Mouse (Mus musculus) midbrain, embryonic 12.5 days (tissue): Measurements from ENCODE around the gene Gm14406. TPM values are rescaled to one million over a fixed set of nuclear protein-coding genes. Genes with fewer than 3 reads are reported as not detected.
"Not testable (repeated sequence)": the region's sequence is repeated elsewhere in the genome, so short reads cannot be mapped to it uniquely, and the experiment has no call there.

Experiments used
- ATAC-seq: fragments of 200-750 bp; cut with Nextera tagmentation; 2 replicates; pipeline ENCODE4 v1.8.0; 2017; ENCODE audit warnings: low read depth, moderate TSS enrichment, moderate library complexity; ENCODE audit not compliant: low FRiP score
- H3K27ac ChIP-seq: fragments of 300-500 bp; sonication (generic); replicated peaks from 2 replicates; pipeline ENCODE4 v1.5.1; 2016; ENCODE audit warnings: mild to moderate bottlenecking
- H3K27me3 ChIP-seq: fragments of 300-500 bp; sonication (generic); 2 replicates; pipeline ENCODE4 v1.6.1; 2016; ENCODE audit warnings: mild to moderate bottlenecking
- H3K36me3 ChIP-seq: fragments of 300-500 bp; sonication (generic); 2 replicates; pipeline ENCODE4 v1.6.1; 2016
- H3K4me1 ChIP-seq: fragments of 300-500 bp; sonication (generic); 2 replicates; pipeline ENCODE4 v1.6.1; 2016
- H3K4me2 ChIP-seq: fragments of 300-500 bp; sonication (generic); replicated peaks from 2 replicates; pipeline ENCODE4 v1.6.1; 2016; ENCODE audit warnings: mild to moderate bottlenecking, moderate library complexity
- H3K4me3 ChIP-seq: fragments of 300-500 bp; sonication (generic); 2 replicates; pipeline ENCODE4 v1.5.1; 2016; ENCODE audit warnings: mild to moderate bottlenecking
- H3K9ac ChIP-seq: fragments of 300-500 bp; sonication (generic); replicated peaks from 2 replicates; pipeline ENCODE4 v1.6.1; 2016; ENCODE audit warnings: mild to moderate bottlenecking, moderate library complexity
- H3K9me3 ChIP-seq: fragments of 300-500 bp; sonication (generic); 2 replicates; pipeline ENCODE4 v1.6.1; 2016; ENCODE audit warnings: mild to moderate bottlenecking
- WGBS: fragments of 180-500 bp; shearing (Covaris S2); methylation state at CpG from one replicate; pipeline ENCODE4 v1.1.7; 2016; 5-methylcytosine and 5-hydroxymethylcytosine counted together
- polyA plus RNA-seq: library from polyadenylated mRNA; unstranded; fragments of >200 nt; fragmentation: Nextera tagmentation; extraction: Ambion mirVana; gene quantifications from 2 replicates; pipeline ENCODE4 v1.2.1, GENCODE M21; 2016

Gene Gm14406
- polyA plus RNA-seq = not detected in 2 replicates

DNA sequence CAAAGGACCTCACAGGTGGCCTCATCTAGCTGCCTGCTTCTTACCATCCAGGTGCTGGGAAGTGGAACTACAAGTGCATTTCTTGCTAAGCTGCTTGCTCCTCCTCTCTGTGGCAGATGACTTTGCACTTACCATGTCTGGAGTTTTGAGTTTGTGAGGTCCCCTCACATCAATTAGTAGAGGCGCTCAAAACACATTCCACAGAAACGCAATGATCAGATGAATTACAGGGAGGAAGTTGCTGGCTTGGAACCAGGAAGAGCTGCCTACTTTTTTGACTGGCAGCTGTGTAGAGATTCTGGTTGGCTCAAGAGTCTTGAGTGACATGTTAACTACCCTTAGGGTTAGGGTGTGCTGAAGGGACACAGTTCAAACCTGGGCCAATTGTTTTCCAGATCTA is at the start of gene Gm14406:
TSS of gene Gm14406 (minus strand) at position 213 of the 400 bp plus-strand sequence.
- not testable (repeated sequence) for H3K36me3 ChIP-seq, H3K4me3 ChIP-seq, H3K9ac ChIP-seq, H3K4me1 ChIP-seq, H3K9me3 ChIP-seq, H3K27ac ChIP-seq, ATAC-seq, H3K4me2 ChIP-seq, H3K27me3 ChIP-seq
- WGBS = 93% methylated on average over 2 of the region's 2 CpGs

DNA sequence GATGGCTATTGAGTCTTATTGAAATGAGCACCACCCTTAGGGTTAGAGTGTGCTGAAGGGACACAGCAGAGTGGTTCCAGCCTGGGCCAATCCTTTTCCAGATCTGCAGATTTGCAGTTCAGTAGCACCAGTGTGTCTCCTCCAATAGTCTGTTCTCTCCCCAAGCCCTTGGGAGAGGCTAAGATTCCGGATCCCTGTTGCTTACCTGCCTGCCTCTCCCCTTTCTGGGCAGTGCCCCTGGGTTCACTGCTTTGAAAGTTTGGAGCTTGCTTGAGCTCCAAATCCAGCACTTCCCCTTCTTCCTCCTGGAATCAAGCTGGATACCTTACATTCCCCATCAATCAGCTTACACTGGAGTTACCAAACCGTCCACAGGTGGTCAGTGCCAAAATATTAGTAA is 2.9 kb downstream of the Gm14406 start:
- H3K27ac ChIP-seq, H3K4me2 ChIP-seq, H3K9me3 ChIP-seq, H3K36me3 ChIP-seq, H3K4me1 ChIP-seq, H3K9ac ChIP-seq, ATAC-seq, H3K27me3 ChIP-seq, H3K4me3 ChIP-seq: not testable (repeated sequence)
- WGBS = 64% methylated on average over 1 of the region's 2 CpGs

DNA sequence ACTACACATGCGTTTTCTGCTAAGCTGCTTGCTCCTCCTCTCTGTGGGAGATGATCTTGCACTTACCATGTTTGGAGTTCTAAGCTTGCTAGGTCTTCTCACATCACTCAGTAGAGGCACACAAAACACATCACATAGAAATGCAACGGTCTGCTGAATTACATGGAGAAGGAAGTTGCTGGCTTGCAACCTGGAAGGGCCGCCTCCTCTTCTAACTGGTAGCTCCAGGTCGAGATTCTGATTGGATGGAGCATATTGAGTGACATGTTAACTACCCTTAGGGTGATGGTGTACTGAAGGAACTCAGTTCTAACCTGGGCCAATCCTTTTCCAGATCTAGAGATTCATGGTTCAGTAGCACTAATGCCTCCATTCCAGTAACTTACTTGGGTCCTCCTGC is 18.6 kb downstream of the Gm14406 start:
- H3K36me3 ChIP-seq, ATAC-seq, H3K4me1 ChIP-seq, H3K27me3 ChIP-seq, H3K4me3 ChIP-seq, H3K9ac ChIP-seq, H3K4me2 ChIP-seq, H3K27ac ChIP-seq, H3K9me3 ChIP-seq: not testable (repeated sequence)
- WGBS = 77% methylated on average over 4 of the region's 4 CpGs

DNA sequence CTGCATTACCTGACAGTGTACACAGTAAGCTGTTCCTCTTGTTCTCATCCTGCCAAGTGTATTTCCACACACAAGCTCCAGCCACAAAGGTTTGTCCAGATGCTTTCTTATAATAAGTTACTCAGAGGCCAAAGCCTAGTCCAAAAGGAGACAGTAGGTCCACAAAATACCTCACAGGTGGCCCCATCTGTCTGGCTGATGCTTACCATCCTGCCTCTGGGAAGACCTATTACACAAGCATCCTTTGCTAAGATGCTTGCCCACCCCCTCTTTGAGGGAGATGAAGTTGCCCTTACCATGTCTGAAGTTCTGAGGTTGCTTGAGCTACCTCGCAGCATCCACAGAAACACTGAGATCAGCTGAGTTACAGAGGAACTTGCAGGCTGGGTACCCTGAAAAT is 22.7 kb downstream of the Gm14406 start:
- WGBS = no CpG with 5 or more reads among the region's 1 CpGs
- H3K4me2 ChIP-seq, H3K27ac ChIP-seq, H3K36me3 ChIP-seq, H3K4me1 ChIP-seq, ATAC-seq, H3K9ac ChIP-seq, H3K27me3 ChIP-seq, H3K9me3 ChIP-seq, H3K4me3 ChIP-seq: not testable (repeated sequence)

DNA sequence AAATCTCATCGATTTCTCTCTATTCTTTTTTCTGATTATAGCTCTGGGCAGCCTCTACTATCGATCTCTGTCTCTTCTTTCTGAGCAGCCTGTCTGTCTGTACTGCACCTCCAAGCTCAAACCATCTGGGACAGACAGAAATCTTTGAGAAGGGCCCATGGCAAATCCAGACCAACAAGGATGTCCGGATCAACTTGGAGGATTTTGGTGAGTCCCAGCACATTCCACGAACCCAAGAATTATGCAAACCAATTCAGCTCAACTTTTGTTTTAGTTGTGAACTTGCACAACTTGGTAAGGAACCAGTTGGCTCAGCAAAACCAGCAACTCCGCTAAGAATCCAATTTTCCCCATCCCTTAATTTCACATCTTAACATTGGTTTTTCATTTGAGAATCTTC is 40.3 kb downstream of the Gm14406 start:
- not testable (repeated sequence) for H3K27ac ChIP-seq, H3K4me3 ChIP-seq, H3K9ac ChIP-seq, H3K27me3 ChIP-seq, H3K4me2 ChIP-seq, H3K36me3 ChIP-seq, H3K4me1 ChIP-seq, H3K9me3 ChIP-seq, ATAC-seq
- 87% methylated on average over 5 of the region's 5 CpGs for WGBS

DNA sequence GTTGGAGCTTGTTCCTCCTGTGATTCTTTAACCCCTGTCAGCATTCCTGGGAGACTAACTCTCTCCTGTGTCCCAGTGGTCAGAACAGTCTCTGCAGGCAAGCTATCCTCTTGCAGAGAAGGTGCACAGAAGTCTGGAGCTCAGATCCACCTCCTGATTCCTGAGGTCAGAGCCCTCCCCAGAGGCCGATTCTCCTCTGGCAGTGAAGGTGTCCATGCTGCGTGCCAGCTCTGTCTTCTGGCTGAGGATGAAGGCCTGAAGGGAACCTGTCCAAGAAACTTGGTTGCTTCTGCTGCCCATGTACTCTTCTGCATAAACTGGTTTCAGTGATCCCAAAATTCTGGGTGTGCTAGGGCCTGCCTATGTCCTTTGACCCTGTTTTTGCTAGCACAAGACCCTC is 40.9 kb downstream of the Gm14406 start:
- H3K4me3 ChIP-seq, H3K9ac ChIP-seq, H3K9me3 ChIP-seq, H3K27ac ChIP-seq, H3K27me3 ChIP-seq, ATAC-seq, H3K4me2 ChIP-seq, H3K4me1 ChIP-seq, H3K36me3 ChIP-seq: not testable (repeated sequence)
- 86% methylated on average over 2 of the region's 2 CpGs for WGBS

DNA sequence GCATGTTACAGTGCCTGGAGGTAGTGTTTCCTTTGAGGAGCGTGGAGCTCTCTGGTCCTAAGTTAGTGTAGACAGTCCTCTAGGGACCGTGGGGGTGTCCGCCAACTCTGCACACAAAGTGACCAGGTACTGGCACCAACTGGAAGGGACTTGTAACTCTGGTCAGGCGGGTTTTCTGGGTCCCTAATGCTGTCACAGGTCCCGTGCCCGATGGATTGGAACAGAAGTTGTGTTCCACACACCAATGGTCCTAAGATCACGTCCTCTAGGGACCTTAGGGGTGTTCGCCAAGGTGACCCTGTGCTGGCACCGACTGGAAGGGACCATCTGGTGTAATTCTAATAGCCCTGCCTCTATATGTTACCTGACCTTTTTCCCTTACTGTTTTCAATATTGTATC is 42.1 kb downstream of the Gm14406 start:
- no peak for ATAC-seq
- Histone ChIP-seq H3K27me3 (no peaks in the 10 kb centered on the region), H3K36me3 (no peaks in the 10 kb centered on the region), H3K4me2 (no peak overlapping the region), H3K9ac (no peak overlapping the region), H3K27ac (no peak overlapping the region), H3K9me3 (peaks cover 7% of the 10 kb centered on the region), H3K4me1 (no peaks in the 10 kb centered on the region), H3K4me3 (no peak overlapping the region)
- 79% methylated on average over 9 of the region's 9 CpGs for WGBS

DNA sequence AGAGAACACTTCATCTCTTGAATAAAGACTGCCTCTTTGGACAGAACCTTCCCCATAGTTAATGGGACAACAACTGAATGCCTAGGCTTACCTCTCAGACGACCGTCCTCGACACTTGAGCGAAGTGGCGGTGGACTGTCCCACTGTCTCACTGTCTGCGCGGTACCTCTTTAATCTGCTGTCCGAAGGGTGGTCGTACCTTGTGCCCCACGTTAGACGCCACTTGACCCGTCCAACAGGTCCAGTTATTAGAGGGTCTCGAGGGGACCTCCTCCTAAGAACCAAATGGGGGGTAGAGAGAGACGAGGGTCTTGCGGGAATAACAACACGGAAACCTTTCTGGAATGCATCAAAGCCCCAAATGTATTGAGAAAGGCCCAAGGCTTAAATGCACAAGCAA is 53.8 kb downstream of the Gm14406 start:
- WGBS = 90% methylated on average over 16 of the region's 16 CpGs
- not testable (repeated sequence) for ATAC-seq, H3K4me3 ChIP-seq

DNA sequence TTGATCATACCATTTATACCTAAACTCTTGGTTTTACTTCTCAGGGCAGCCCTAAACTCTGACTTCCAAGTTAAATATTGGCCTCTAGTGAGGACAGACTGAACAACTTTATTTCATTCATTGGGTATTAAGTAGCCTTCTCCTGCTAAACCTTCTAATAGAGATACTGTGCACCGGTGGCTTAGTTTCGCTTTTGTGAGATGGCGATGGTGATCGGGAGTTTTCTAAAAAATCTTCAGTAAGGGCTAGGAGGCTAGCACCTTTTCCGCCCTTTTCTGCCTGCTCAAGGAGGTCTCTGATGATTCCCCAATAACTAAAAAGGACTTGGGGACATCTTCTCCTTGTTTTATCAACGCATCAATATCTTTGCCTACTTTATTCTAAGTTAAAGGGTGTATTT is 54.3 kb downstream of the Gm14406 start:
- H3K27me3 ChIP-seq, H3K4me2 ChIP-seq, H3K4me3 ChIP-seq, H3K9ac ChIP-seq, ATAC-seq, H3K4me1 ChIP-seq, H3K36me3 ChIP-seq, H3K27ac ChIP-seq: not testable (repeated sequence)
- WGBS = 86% methylated on average over 6 of the region's 6 CpGs
- H3K9me3 ChIP-seq = peaks cover 15% of the 10 kb centered on the region; the same call in 1 of the 2 replicates

More for the DNA sequence above, 53.8 kb downstream of the Gm14406 start:
- not testable (repeated sequence) for H3K27me3 ChIP-seq, H3K4me2 ChIP-seq, H3K27ac ChIP-seq, H3K36me3 ChIP-seq, H3K4me1 ChIP-seq, H3K9ac ChIP-seq
- H3K9me3 ChIP-seq = peaks cover 15% of the 10 kb centered on the region; the same call in 1 of the 2 replicates

DNA sequence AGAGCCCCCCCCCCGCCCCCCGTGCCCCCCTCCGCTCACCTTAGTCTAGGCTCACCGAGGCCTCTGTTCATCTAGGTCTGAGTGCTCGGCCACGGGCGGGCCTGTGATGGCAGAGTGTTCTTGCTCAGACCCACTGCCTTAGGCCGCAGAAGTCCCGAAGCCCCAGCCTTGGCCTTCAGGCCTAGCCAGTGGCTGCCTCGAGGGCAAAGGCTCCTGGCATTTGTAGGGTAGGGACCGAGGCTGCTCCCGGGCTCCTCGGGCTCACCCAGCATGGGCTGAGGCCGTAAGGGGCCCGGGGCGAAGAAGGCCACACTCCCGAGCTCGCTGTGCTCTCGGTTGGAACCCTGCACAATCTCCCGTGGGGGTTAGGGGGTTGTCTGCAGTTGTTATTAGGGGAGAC is 54.9 kb downstream of the Gm14406 start:
- Histone ChIP-seq H3K36me3 (no peaks in the 10 kb centered on the region), H3K9me3 (peaks cover 15% of the 10 kb centered on the region; the same call in 1 of the 2 replicates), H3K9ac (no peak overlapping the region), H3K4me1 (no peaks in the 10 kb centered on the region), H3K27ac (no peak overlapping the region), H3K27me3 (no peaks in the 10 kb centered on the region), H3K4me2 (no peak overlapping the region), H3K4me3 (no peak overlapping the region)
- no peak; the same call in 1 of the 2 replicates for ATAC-seq
- 89% methylated on average over 20 of the region's 20 CpGs for WGBS

DNA sequence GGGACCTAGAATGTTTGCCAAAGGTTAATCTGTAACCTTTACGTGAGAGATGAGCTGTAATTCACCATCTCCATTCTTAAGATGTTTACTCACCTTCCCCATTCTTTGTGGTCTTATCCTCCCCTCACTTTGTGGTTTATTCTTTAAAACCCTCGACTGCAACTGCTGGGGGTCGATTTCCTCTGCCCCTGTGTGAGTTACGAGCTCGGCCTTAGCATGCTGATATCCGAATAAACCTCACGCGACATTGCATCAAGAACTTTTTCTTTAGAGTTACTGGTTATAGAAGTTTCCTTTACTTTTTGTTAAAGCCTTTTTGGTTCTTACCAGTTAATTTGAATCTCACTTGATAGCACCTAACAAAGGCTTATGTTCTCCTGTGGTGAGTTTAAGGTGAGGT is 58.0 kb downstream of the Gm14406 start:
- no peak overlapping the region for H3K4me3 ChIP-seq
- peaks cover 15% of the 10 kb centered on the region; the same call in 1 of the 2 replicates for H3K9me3 ChIP-seq
- H3K27ac ChIP-seq = no peak overlapping the region
- no peak for ATAC-seq
- no peaks in the 10 kb centered on the region for H3K36me3 ChIP-seq
- WGBS = 83% methylated on average over 8 of the region's 8 CpGs
- H3K4me1 ChIP-seq = no peaks in the 10 kb centered on the region
- H3K9ac ChIP-seq = no peak overlapping the region
- no peak overlapping the region for H3K4me2 ChIP-seq
- H3K27me3 ChIP-seq = no peaks in the 10 kb centered on the region
